Mouse (Mus musculus): ENCODE results near the gene Ankib1. TPM values are rescaled to one million over a fixed set of nuclear protein-coding genes. Genes with fewer than 3 reads are reported as not detected.

The Ankib1 gene
- 41.1 TPM for polyA plus RNA-seq (2017; shearing (Covaris generic))

GRCm38 (mm10) chr5:3802433-3803291 is at the start of gene Ankib1, which contains the start of gene Krit1:
Gene Ankib1 (minus strand): TSS chr5:3802925.
Gene Krit1 (plus strand): TSS chr5:3803184.

GRCm38 (mm10) chr5:3845026-3845425 is 42.3 kb upstream of the Ankib1 start, which contains the start of gene Lrrd1:
Gene Lrrd1 (plus strand): TSS chr5:3845173.

GRCm38 (mm10) chr5:3657085-3657484 is 145.6 kb downstream of the Ankib1 start, which contains the start of gene Gatad1:
Gene Gatad1 (minus strand): TSS chr5:3657185.

GRCm38 (mm10) chr5:3650881-3651280 is 151.8 kb downstream of the Ankib1 start, which contains the start of gene Tmbim7:
Gene Tmbim7 (plus strand): TSS chr5:3651181.

Other genes with a start within 250 kb of the Ankib1 start
- gene 1700109H08Rik, start 231.4 kb downstream of the Ankib1 start, polyA plus RNA-seq (2017; shearing (Covaris generic)), result 7.7 TPM
- gene Pex1, start 206.9 kb downstream of the Ankib1 start, polyA plus RNA-seq (2017; shearing (Covaris generic)), result 14.6 TPM
- gene Rbm48, start 206.3 kb downstream of the Ankib1 start, polyA plus RNA-seq (2017; shearing (Covaris generic)), result 30.1 TPM
- gene Tmbim7, start 151.7 kb downstream of the Ankib1 start, polyA plus RNA-seq (2017; shearing (Covaris generic)), result not detected
- gene Gatad1, start 145.7 kb downstream of the Ankib1 start, polyA plus RNA-seq (2017; shearing (Covaris generic)), result 23.0 TPM
- gene Krit1, start 259 bp upstream of the Ankib1 start, polyA plus RNA-seq (2017; shearing (Covaris generic)), result 74.4 TPM
- gene Lrrd1, start 42.2 kb upstream of the Ankib1 start, polyA plus RNA-seq (2017; shearing (Covaris generic)), result 0.16 TPM
- 28.7 TPM for gene Mterf1a, start 91.0 kb upstream of the Ankib1 start, polyA plus RNA-seq (2017; shearing (Covaris generic))
- gene Akap9, start 125.1 kb upstream of the Ankib1 start, polyA plus RNA-seq (2017; shearing (Covaris generic)), result 133 TPM

All from CD4-positive, CD25-positive, alpha-beta regulatory T cell (primary cell).